Mouse (Mus musculus): ENCODE results near the gene Tmem236.

- TF ChIP-seq POLR2A (IDR thresholded peaks at IDR 0.05; ENCODE audit: control insufficient read depth, extremely low read depth, insufficient read depth, low read length, poor library complexity) = no peak
- no peak for TF ChIP-seq CTCF (IDR thresholded peaks at IDR 0.05; ENCODE audit: borderline replicate concordance, control insufficient read depth, extremely low read depth, insufficient read depth, low read length, poor library complexity)
Measured at GRCm38 (mm10) chr2:14229149-14229548, 54.8 kb downstream of the Tmem236 start, which contains the start of gene Mrc1.
